Mouse (Mus musculus) lung, adult 2 months (tissue): Measurements from ENCODE around the gene Gtf2h3.

Experiments
- CTCF ChIP-seq: fragments of 200-500 bp; IDR thresholded peaks from 2 replicates; pipeline ENCODE4 v1.5.1; 2011; ENCODE audit warnings: mild to moderate bottlenecking, low read length, control low read depth; ENCODE audit not compliant: insufficient read depth
- POLR2A ChIP-seq: fragments of 200-500 bp; IDR thresholded peaks from 2 replicates; pipeline ENCODE4 v1.6.1; 2011; ENCODE audit warnings: low read depth, mild to moderate bottlenecking, control low read depth, low read length, borderline replicate concordance; ENCODE audit errors: extremely low read depth

GRCm38 (mm10) chr5:124632461-124632860 is 53.5 kb downstream of the Gtf2h3 start:
- TF ChIP-seq CTCF (no peak), POLR2A (no peak)
